Mouse (Mus musculus) bone marrow, adult 2 months (tissue): Measurements from ENCODE around the gene Lrmda.

Source experiments
- CTCF ChIP-seq: fragments of 200-500 bp; IDR thresholded peaks from 2 replicates; pipeline ENCODE4 v1.5.1; 2011; ENCODE audit warnings: low read length, control low read depth; ENCODE audit not compliant: control insufficient read depth, insufficient read depth
- POLR2A ChIP-seq: fragments of 200-500 bp; IDR thresholded peaks from 2 replicates; pipeline ENCODE4 v1.6.1; 2011; ENCODE audit warnings: low read depth, mild to moderate bottlenecking, control low read depth, low read length, borderline replicate concordance; ENCODE audit not compliant: control insufficient read depth

GRCm38 (mm10) chr14:23084241-23084773, 1064.8 kb downstream of the Lrmda start:
- TF ChIP-seq POLR2A (no peak), CTCF (no peak)
